Mouse (Mus musculus) induced T-regulatory cell, adult 2 months (primary cell): ENCODE data around the gene Plxdc1.
A peak's percentile ranks its signal among the peaks of the same experiment; 100 is the strongest.

ENCODE experiments used
- DNase-seq: peaks from one replicate; pipeline ENCODE4 v3.0.0-alpha.2; 2012; ENCODE audit warnings: low read depth

The Plxdc1 gene

DNA sequence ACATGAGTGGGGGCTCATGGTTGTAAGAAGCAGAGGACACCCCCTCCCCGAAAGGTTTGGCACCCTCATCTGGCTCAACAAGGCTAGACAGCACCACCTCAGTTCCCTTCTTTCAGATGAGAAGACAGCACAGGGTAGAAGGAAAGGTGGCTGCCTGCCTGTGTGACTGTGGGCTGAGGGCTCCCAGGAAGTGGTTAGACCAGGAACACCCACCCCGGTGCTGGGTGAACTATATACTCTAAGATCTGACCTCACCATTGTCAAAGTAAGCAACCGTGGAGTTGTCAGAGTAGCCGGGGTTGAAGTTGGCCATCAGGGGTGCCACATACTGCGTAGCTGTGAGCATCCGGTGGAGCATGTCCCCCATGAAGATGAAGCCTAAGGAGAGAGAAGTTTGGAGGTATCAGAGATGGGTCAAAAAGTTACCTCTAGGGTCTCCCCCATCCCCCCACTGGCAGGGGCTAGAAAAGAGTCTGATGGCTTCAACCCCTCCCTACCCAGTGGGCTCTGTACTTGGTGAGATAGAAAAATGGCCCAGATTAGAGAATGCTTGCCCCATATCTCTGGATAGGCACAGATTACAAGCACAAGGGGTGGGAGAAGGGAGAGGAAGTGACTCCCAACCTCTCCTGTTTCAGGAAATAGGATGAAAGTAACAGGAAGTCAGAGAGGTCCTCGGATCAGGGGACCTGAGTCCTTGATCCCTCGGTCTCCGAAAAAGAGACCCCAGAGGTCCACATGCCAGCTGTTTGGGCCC lies 30.9 kb downstream of the Plxdc1 start:
- DNase-seq = peak; percentile 86

DNA sequence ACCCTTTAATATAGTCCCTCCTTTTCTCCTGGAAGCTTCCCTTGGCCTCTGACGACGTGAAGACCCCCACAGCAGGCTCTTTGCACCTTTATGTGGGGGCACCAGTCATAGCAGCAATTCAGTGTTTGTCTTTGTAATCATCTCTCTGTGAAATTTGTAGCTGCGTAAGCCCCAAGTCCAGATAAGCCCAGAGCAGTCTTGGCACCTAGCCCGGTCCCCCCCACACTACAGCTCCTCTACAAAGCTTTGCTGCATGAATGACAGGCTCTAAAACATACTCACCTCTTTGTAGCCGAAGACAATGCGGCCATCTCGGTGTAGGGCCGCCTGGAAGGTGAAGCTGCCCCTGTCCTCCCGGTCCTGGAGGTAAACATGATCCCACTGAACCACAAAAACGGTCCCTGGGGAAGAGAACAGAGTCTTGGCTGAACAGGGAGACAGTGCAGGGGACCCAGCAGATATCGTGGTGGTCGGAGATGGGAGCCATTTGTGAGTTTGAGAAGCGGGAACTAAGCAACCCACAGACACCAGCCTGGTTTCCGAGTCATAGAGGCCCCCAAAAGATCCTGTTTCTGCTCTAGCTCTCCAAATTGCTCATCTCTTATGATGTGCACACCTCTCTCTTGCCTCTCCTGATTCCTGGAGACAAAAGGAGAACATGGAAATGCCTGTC lies 31.6 kb downstream of the Plxdc1 start:
- DNase-seq = peak; percentile 53

DNA sequence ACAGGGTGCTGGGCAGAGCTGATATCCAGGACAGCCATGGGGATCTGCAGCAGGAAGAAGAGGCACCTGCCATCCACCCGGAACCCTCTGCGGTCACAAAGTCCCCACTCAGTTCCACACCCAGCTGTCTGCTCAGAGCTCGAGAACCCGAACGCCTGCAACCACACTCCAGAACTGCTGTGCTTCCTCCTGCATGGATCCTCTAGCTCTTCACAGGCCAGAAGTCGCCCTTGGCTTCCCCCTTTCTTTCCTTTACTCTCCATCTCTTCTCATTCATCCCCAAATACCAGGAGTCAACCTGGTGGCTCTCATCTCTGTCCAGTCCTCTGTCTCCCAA lies 32.3 kb downstream of the Plxdc1 start:
- DNase-seq = peak; percentile 59

DNA sequence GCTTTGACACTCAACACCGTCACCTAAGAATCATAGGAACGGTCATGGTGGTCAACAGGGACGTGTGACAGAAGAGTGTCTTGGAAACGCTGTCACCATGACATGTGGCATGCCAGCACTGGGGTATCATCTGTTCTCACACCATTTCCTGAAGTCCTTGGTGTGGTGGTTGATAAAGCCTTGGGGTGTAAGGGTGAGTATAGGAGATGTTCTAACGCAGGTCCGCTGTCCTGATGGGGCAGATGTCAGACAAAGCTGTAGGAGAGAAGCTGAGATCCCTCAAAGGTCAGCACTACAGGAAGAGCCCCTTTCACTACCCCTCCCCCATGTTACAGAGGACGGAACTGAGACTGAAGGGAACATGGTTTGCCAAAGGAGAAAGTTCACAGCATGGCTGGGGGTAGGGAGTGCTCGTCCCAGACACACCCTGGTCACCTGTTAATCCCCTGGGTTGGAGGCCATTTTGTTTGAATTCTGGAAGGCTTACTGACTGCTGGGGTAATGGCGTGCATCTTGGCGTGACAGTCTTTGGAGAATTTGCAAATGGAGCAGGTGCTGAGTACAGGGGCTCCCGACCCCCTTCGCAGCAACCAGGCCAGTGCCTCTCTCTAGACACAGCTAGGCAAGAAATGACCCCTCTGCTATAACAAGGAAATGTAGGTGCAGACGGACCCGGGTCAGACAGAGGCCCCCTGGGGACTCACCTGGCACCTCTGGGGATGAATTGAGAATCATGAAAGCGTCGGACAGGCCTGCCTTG lies 32.9 kb downstream of the Plxdc1 start:
- DNase-seq = peak; percentile 55

DNA sequence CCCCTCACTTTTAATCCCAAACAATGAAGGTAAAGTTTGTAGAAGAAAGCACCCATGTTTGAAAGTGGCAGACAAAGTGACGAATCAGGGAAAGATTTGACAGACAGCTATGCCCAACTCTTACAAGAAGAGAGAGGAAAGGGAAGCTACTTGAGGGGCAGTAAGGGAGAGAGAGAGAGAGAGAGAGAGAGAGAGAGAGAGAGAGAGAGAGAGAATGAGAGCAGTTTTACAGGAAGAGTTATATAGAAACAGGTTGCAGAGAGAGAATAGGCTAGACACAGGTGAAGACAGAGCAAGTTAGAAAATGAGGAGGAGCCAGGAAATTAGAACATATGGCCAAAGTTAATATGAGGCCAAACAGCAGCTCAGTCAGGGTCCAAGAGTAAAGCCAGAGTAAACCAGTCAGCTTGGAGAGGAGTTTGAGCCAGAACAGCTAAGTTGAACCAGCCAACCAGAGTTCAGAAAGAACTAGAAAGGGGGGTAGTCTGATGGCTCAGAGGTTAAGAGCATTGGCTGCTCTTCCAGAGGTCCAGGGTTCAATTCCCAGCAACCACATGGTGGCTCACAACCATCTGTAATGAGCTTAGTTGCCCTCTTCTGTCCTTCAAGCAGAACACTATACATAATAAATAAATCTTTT lies 33.8 kb downstream of the Plxdc1 start:
- peak; percentile 30 for DNase-seq

DNA sequence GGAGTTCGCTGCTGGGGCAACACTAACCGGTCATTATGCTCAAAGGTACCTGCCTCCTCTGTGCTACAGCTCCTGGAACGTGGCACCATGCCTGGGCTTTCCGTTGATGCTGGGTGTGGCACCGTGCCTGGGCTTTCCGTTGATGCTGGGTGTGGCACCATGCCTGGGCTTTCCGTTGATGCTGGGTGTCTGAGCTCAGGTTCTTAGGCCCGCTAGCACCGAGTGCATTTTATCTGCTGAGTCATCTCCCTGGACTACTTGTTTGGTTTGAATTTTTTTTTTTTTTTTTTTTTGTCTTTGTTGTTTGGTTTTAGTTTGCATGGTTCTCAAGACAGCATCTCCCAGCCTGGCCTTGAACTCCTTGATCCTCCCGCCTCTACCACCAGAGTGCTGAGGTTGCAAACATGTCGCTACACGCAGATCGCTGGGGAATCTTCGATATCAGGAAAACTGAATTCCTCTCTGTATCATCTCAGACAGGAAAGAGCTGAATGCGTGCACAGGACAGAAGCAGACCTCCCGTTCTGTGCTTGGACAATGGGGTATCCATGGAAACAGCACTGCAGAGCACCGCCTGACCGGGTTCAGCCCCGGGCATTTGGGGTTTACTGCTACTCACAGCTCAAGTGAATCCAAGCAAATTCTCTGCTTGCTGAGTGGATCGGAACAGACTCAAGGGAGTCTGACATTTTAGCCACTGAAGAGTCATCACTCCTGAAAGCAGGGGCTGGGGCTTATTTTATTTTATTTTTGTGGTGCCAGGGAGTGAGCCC lies 36.4 kb downstream of the Plxdc1 start:
- peak; percentile 91 for DNase-seq

DNA sequence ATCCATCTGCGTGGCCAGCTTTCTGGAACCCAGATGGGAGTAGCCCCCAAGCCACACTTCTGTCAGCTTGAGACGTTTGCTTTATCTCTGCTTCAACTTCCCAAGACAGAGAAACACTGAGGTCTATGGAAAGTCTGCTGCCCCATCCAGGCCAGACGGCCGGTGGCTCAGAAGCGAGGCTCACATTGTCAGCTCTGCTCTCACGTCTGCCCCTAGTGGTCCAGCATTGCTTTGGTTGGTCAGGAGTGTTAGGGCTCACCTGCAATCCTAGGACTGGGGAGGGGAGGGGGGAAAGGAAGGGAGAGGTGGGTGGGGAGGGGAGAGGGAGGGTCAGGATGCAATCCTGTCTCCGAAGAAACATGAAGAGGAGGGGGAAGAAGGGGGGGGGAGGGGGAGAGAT lies 38.8 kb downstream of the Plxdc1 start:
- peak; percentile 84 for DNase-seq

DNA sequence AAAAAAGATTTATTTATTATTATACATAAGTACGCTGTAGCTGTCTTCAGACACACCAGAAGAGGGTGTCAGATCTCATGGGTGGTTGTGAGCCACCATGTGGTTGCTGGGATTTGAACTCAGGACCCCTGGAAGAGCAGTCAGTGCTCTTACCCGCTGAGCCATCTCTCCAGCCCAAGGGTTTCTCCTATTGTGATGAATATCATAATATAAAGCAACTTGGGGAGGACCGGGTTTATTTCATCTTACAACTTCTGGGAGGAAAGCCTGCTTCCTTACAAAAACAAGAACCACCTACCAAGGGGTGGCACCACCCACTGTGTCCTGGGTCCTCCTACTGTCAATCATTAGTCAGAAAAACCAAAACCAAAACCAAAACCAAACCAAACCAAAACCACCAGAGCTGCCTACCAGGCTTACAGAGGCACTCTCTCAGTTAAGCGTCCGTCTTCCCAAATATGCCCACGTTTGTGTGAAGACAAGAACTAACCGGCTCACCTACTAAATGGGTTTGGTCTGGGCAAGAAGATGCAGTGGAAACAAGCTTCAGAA lies 40.4 kb downstream of the Plxdc1 start:
- DNase-seq = peak; percentile 91

DNA sequence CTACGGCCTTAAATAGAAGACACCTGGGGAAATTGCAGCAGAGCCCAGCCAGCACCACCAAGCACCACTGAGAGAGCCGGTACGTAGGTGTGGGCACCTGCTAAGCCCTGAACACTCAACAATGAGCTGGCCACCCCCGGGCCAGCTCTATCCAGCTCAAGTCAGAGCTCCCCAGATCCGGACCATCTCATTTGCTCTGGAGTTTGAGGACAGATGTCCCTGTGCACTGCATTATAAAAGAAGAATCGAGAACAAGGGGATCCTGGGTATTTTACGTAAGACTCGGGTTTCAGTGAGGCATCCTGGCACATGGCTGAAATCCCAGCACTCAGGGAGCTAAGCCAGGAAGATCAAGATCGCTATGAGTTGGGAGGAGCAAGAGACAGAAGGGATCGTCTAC lies 41.2 kb downstream of the Plxdc1 start:
- DNase-seq = no peak

DNA sequence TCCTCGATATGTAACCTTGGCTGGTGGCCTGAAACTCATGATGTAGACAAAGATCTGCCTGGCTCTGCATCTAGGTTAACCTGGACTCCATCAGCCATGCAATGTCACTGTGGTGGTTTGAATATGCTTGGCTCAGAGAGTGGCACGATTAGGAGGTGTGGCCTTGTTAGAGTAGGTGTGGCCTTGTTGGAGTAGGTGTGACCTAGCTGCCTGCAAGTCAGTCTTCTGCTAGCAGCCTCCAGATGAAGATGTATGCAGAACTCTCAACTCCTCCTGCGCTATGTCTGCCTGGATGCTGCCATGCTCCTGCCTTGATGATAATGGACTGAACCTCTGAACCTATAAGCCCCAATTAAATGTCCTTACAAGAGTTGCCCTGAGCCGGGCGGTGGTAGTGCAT lies 43.0 kb downstream of the Plxdc1 start:
- DNase-seq = peak; percentile 66

DNA sequence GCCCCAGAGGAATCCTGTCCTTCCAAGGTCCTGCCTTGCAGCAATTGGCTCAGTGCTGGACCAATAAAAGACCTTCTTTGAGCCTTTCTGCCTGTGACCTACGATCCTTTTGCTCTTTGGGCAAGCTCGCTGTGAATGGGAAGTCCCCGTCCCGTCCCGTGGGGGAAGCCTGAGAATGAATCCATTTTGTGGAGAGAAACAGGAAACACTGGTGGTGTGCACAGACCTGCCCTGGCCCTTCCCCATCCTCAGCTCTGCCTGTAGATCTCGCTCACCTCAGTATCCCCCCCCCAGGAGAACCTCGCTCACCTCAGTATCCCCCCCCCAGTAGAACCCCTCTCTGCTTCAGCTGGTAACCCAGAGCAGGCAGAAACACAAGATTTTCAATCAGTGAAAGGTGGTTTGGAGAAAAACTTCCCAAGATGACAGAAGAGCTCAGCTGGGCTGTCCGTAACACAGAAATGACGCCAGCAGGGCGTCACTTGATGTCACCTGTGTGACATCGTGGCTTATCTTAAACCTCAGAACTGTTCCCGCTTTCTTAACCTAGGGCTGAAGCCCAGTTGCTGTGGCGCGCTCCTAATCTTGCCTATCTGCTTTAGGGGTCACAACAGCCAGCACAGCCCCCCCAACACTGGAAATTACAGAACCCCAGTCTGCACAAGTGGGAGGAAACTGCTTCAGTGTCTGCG lies 43.7 kb downstream of the Plxdc1 start:
- peak; percentile 76 for DNase-seq

DNA sequence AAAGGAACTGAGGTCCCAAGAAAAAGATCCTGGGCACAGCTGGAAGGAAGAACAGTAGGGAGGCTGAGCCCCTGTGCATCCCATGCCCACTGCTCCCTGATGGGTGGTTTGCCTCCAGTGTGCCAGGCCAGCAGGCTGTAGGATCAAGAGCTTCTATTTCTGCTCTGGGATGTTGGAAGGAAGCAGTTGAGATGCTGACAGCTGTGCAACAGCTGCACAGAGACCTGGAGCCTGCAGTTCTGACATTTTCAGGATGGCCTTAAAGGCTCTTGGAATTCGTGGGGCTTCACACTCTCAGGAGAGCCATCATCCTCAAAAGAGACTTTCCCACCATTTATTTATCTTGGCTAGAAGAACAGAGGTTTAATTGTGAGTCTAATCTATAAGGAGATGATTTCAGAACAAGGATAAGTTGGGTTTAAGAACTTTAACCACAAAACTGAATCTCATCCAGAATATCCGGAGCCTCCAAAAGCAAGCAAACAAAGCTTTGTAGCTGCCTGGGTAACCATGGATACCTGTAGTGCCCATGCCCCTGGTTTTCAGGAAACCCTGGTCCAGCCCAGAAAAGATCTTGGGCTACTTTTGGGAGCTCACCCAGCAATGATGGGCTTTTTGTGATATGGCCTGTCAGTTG lies 48.7 kb downstream of the Plxdc1 start:
- DNase-seq = no peak

DNA sequence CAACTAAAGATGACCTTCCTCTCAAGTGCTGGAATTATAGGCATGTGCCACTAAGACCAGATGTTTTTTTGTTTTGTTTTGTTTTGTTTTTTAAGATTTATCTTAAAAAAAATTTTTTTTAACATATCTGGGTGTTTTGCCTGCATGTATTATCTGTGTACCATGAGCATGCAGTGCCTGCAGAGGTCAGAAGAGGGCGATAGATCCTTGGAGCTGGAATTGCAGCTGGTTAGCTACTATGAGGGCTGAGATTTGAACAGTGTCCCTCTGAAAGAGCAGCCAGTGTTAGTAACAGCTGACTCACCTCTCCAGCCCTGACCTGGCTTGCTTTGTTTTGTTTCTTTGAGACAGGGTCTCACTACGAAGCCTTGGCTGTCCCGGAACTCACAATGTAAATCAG lies 49.5 kb downstream of the Plxdc1 start:
- peak; percentile 91 for DNase-seq

DNA sequence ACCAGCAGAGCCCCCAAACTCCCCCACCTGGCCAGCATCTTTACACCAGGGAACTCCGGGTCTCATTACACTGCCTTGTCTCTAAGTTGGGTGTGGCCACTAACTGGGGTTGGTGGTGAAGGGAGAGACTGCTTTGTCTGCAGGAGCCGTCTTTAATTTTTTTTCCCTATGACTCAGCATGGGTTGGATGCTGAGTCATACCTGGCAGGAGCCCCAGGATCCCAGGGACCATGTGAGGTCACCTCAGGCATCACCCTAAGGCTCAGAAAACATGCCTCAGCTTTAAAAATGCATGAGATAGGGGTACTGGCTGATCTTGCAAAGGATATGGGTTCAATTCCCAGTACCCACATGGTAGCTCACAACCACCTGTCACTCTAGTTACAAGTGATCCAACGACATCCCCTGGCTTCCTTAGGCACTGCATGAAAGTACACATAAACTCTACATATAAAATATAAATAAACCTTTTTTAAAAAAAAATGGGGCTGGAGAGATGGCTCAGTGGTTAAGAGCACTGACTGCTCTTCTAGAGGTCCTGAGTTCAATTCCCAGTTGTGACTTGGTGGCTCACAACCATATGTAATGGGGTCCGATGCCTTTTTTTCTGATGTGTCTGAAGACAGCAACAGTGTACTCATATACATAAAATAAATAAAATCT lies 50.2 kb downstream of the Plxdc1 start:
- peak; percentile 69 for DNase-seq

DNA sequence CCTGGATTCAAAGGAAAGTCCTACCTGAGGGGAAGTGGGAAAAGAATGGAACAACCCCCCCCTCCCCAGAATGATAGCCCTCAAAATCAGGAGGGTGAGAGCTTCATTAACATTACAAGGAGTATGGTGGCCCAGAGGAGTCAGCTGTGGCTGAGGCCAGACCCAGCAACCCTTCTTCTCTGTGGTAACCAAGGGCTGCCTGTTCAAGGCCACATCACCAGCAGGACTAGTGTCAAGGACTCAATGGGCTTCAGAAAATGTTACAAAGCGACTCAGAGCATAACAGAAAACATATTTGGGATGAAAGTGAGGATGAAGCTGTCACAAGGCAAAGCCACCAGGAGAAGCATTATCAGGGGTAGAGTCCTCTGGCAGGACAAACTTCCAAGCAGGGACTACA lies 52.7 kb downstream of the Plxdc1 start:
- no peak for DNase-seq

DNA sequence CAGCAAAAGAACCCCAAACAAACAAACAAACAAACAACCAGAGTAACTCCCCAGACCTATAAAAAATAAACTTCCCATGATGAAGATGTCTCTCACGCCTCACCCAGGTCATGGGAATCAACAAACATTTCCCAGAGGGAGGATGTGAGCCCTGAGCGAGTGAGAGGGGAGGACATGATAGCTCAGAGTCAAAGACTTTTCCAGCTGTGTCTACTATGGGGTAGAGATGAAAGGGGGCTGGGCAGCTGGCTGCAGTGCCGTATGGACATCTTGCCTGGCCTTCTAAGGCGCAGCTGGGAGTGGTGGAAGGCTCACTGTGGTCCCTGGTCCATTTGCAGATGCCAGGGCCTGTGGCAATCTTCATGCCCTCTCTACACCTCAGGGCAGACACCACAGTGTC lies 57.3 kb downstream of the Plxdc1 start:
- DNase-seq = no peak

DNA sequence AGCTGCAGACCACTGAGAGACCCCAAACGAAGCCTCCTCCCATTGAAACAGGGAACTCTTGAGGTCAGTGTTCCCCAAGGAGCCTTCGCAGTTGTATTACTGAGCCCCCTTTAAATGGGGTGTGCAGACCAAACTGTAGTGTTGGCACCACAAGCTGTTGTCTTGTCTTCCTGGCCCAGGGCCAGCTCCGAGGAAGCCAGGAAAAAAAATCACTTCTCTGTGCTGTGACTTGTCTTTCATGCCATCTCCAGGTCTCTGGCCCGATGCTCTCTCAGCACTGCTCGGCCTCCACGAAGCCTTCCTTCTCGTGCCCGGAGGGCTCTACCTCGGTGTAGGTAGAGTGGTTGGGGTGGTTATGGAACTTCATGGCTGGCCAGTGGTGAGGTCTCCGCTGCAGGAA lies 62.0 kb downstream of the Plxdc1 start:
- no peak for DNase-seq

DNA sequence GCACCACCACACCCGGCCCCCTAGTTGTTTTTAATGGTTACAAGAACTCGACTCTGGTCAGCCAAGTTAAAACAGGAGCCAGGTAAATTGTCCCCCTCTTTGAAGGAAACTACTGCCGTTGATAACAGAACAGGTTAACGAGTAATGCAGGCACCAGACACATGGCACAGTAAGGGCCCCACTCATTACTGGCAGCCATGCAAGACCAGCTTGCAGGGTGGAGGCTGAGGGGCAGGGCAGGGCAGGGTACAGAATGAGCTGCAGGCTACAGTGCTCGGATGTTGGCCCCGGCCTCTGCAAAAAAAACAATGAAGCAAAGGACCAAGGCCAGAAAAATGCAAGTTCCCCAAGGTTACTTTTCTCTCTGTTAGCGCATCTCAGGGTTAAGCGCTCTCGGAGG lies 62.6 kb downstream of the Plxdc1 start:
- DNase-seq = no peak

DNA sequence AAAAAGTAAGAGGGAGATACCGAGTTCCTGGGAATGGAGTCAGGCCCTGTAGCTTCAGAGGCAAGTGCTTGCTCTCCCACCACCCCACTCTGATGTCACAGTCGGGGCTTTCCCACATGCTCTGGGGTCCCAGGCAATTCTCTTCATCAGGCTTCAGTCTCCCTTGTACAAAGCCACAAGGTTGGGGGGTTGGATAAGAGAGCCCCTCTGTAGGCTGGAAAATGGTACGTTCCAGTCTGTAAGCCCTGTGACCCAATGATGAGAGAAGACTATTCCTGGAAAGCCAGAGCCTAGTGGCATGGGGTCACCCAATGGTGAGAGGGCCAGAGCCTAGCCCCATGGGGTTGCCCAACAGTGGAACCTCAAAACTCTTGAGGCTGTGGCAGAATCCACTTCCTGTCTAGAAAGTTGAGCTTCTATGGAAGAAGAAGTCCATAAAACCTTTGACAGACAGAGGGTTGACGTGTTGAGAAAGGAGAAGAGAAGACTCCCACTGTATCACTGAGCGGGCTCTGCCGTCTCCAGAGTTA lies 70.2 kb downstream of the Plxdc1 start:
- DNase-seq = no peak

DNA sequence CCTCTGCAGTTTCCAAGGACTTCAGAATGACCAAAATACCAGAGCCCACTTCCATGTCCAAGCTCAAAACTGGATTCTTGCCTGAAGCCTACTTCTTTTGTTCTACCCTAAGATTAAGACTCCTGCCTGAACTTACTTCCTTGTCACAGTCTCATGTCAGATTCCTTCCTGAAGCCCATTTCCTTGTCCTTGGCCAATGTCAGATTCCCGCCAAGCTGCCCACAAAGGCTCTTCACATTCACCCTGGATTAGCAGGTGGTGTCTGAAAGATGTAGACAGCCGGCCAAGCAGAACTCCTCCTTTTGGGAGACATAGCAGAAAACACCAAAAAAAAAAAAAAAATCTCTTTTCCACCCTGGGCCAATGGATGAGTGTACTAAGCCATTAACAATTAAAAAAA lies 70.8 kb downstream of the Plxdc1 start:
- DNase-seq = no peak
